Mouse (Mus musculus) cerebellum, adult 2 months (tissue): ENCODE measurements around the gene Bmper.

ENCODE experiments used
- CTCF ChIP-seq: fragments of 200-500 bp; IDR thresholded peaks from 2 replicates; pipeline ENCODE4 v1.5.1; 2011; ENCODE audit warnings: low read depth, mild to moderate bottlenecking, control low read depth, low read length, moderate library complexity, borderline replicate concordance; ENCODE audit not compliant: insufficient read depth
- POLR2A ChIP-seq: fragments of 200-500 bp; IDR thresholded peaks from 2 replicates; pipeline ENCODE4 v1.6.1; 2011; ENCODE audit warnings: low read length, control low read depth, borderline replicate concordance; ENCODE audit not compliant: insufficient read depth

GRCm38 (mm10) chr9:23384880-23385279 lies 162.0 kb downstream of the Bmper start:
- TF ChIP-seq CTCF = no peak
- TF ChIP-seq POLR2A = no peak
